Mouse (Mus musculus) limb, embryonic 11.5 days (tissue): ENCODE data around the gene Sfxn4. TPM values are rescaled to one million over a fixed set of nuclear protein-coding genes. Genes with fewer than 3 reads are reported as not detected.

Source experiments
- ATAC-seq: fragments of 200-750 bp; cut with Nextera tagmentation; 2 replicates; pipeline ENCODE4 v1.8.0; 2017; ENCODE audit warnings: low read depth; ENCODE audit not compliant: insufficient number of reproducible peaks, low FRiP score, low TSS enrichment
- DNase-seq: peaks from one replicate; pipeline ENCODE4 v3.0.0-alpha.2; 2015; ENCODE audit warnings: low spot score
- H3K27ac ChIP-seq: fragments of 300-500 bp; sonication (generic); replicated peaks from 2 replicates; pipeline ENCODE4 v1.5.1; 2014; ENCODE audit warnings: low read depth, mild to moderate bottlenecking, low read length
- H3K27me3 ChIP-seq: fragments of 300-500 bp; sonication (generic); 2 replicates; pipeline ENCODE4 v1.6.1; 2014; ENCODE audit warnings: mild to moderate bottlenecking, low read length, mixed read lengths; ENCODE audit not compliant: control insufficient read depth, insufficient read depth
- H3K36me3 ChIP-seq: fragments of 300-500 bp; sonication (generic); 2 replicates; pipeline ENCODE4 v1.6.1; 2014; ENCODE audit warnings: mild to moderate bottlenecking, low read length, moderate library complexity, mixed read lengths; ENCODE audit not compliant: control insufficient read depth, insufficient read depth
- H3K4me1 ChIP-seq: fragments of 300-500 bp; sonication (generic); 2 replicates; pipeline ENCODE4 v1.6.1; 2014; ENCODE audit warnings: low read length, mixed read lengths; ENCODE audit not compliant: control insufficient read depth, insufficient read depth
- H3K4me2 ChIP-seq: fragments of 300-500 bp; sonication (generic); 2 replicates; pipeline ENCODE4 v1.6.1; 2014; ENCODE audit warnings: low read depth, mild to moderate bottlenecking, moderate library complexity; ENCODE audit not compliant: severe bottlenecking
- H3K4me3 ChIP-seq: fragments of 300-500 bp; sonication (generic); 2 replicates; pipeline ENCODE4 v1.5.1; 2014; ENCODE audit warnings: low read depth, low read length
- H3K9ac ChIP-seq: fragments of 300-500 bp; sonication (generic); 2 replicates; pipeline ENCODE4 v1.6.1; 2014; ENCODE audit warnings: mild to moderate bottlenecking, low read length
- H3K9me3 ChIP-seq: fragments of 300-500 bp; sonication (generic); 2 replicates; pipeline ENCODE4 v1.6.1; 2016; ENCODE audit warnings: low read length; ENCODE audit not compliant: control insufficient read depth
- WGBS: fragments of 180-500 bp; shearing (Covaris S2); extraction: QIAGEN DNeasy Blood & Tissue Kit; methylation state at CpG from one replicate; pipeline ENCODE4 v1.1.7; 2014; 5-methylcytosine and 5-hydroxymethylcytosine counted together
- polyA plus RNA-seq: library from polyadenylated mRNA; unstranded; fragments of >200 nt; fragmentation: Nextera tagmentation; extraction: Ambion mirVana; gene quantifications from 2 replicates; pipeline ENCODE4 v1.2.1, GENCODE M21; 2014

The Sfxn4 gene
- polyA plus RNA-seq, 1 experiment from 2014 or later = 14.4 TPM

DNA sequence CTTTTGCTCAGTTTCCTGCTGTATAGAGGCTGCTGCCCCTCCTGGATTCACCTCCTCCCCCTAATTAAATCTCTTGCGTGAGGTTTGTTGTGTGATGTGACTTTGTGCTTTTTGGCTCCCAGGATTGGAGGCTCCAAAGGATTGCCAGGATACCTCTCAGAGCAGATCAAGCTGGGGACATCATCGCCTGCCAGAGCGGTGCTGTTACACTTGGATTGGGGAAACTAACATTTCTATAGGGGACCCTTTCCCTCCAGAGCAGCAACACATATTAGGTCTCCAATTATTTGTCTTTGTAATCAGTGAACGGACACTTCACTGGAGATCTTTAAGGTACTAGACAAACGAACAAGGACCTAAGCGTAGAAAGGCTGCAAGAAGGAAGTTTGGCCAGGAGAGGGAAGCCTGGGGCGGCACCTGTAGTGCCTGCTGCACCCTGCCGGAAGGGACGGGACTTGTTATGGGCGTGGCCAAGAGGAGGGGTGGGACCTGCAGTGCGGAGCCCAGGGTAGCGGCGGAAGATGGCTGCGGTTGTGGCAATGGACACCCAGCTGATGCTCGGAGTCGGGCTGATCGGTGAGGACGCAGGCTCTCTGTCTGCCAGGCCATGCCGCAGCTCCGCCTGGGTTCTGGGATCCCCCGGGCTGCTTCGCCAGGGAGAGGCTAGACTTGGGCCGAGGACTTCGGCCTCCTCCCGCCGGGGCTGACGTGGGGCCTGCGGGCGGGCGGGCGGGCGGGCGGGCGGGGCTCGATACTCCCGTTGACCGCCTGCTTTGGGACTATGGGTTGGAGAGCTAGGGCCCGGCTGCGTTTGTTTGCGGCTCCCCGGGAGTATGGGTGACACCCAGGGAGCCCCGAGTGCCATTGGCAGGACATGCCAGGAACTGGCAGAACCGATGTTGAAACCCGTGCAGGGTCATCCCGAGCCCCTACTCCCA is 49.9 kb downstream of the Sfxn4 start, which contains the start of gene Fam45a:
TSS of gene Fam45a (plus strand) at position 488 of the 938 bp plus-strand sequence.
- Histone ChIP-seq H3K27me3 (no peaks in the 10 kb centered on the region), H3K9me3 (no peaks in the 10 kb centered on the region), H3K9ac (peak within 1 kb of the TSS; percentile 76), H3K4me1 (peaks cover 3% of the 10 kb centered on the region; the same call in 1 of the 2 replicates), H3K36me3 (no peaks in the 10 kb centered on the region), H3K27ac (no peak within 1 kb of the TSS; the same call in 1 of the 2 replicates), H3K4me2 (peak within 1 kb of the TSS; percentile 61), H3K4me3 (peak within 1 kb of the TSS; percentile 86)
- WGBS = 4% methylated on average over 33 of the region's 45 CpGs
- DNase-seq (peak; percentile 93), ATAC-seq (peak; percentile 99)

DNA sequence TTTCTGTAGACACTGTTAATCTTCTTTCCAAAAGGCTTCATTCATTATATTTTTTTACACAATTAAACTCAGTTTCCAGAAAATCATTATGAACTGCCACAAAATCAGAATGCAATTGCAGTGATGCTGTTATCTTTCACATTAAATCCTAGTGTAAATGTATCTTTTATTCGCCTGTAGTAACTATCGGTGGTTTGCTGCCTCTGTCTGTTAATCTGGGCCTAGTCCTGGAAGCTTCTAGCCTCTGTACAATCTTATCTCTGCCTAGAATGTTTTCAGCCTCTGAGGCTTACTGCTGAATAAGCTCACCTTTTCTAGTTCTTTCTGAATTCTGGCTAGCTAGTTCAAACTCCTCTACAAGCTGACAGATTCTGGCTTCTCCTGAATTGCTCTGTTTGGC is 51.4 kb downstream of the Sfxn4 start:
- no peak for ATAC-seq

DNA sequence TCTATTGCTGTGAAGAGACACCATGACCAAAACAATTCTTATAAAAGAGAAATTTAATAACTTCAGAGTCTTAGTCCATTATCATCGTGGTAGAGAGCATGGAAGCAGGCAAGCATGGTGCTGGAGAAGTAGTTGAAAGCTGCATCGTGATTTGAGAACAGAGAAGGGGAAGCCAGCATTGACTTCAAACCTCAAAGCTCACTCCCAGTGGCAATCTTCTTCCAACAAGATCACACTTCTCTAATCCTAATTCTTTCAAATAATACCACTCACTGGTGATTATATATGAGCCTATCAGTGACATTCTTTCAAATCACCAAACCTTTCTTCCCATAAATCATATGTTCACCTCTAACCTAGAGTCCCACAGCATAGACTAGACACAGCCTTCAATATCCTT is 56.4 kb downstream of the Sfxn4 start:
- no peak overlapping the region for H3K27ac ChIP-seq
- H3K9ac ChIP-seq = no peak overlapping the region
- 66% methylated on average over 2 of the region's 2 CpGs for WGBS
- H3K27me3 ChIP-seq = 0 out of 2 replicates have a peak, but pooled peaks cover 2% of the 10 kb centered on the region
- H3K4me1 ChIP-seq = no peaks in the 10 kb centered on the region
- H3K36me3 ChIP-seq = no peaks in the 10 kb centered on the region
- DNase-seq = no peak
- no peak for ATAC-seq
- no peak overlapping the region for H3K4me3 ChIP-seq
- H3K9me3 ChIP-seq = no peaks in the 10 kb centered on the region
- H3K4me2 ChIP-seq = no peak overlapping the region

More for the DNA sequence above, 51.4 kb downstream of the Sfxn4 start:
- DNase-seq = no peak
- 93% methylated on average over 2 of the region's 2 CpGs for WGBS
- Histone ChIP-seq H3K27me3 (no peaks in the 10 kb centered on the region), H3K4me2 (no peak overlapping the region), H3K27ac (no peak overlapping the region), H3K36me3 (no peaks in the 10 kb centered on the region), H3K9me3 (no peaks in the 10 kb centered on the region), H3K4me3 (no peak overlapping the region), H3K4me1 (peaks cover 3% of the 10 kb centered on the region; the same call in 1 of the 2 replicates), H3K9ac (no peak overlapping the region)

DNA sequence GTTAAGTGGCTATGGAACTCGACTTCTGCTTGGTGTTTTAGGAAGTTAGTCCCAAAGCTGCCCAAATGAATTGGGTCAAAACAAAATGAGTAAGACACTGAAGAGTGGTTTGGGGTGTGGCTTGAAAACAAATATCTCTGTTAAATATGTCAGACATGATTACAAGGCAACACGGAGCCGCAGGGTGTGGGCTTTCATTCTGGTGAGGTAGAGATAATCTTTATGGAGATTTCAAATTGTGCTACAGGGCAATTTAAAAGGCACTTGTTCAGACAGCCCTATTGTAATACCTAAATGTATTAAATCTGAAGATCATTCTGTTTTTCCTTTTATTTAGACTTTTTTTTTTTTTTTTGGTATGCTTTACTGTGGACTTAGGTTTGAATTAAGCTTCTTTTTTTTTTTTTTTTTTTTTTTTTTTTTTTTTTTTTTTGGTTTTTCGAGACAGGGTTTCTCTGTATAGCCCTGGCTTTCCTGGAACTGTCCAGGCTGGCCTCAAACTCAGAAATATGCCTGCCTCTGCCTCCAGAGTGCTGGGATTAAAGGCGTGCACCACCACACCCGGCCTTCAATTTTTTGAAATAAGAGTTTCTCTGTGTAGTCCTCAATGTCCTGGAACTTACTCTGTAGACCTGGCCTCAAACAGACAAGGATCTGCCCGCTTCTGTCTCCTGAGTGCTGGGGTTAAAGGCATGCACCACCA is 61.3 kb downstream of the Sfxn4 start:
- 79% methylated on average over 7 of the region's 7 CpGs for WGBS
- Histone ChIP-seq H3K4me1 (no peaks in the 10 kb centered on the region), H3K27ac (no peak overlapping the region), H3K36me3 (no peaks in the 10 kb centered on the region), H3K9me3 (no peaks in the 10 kb centered on the region), H3K27me3 (0 out of 2 replicates have a peak, but pooled peaks cover 2% of the 10 kb centered on the region), H3K4me2 (no peak overlapping the region), H3K4me3 (no peak overlapping the region), H3K9ac (no peak overlapping the region)
- ATAC-seq (no peak), DNase-seq (no peak)

DNA sequence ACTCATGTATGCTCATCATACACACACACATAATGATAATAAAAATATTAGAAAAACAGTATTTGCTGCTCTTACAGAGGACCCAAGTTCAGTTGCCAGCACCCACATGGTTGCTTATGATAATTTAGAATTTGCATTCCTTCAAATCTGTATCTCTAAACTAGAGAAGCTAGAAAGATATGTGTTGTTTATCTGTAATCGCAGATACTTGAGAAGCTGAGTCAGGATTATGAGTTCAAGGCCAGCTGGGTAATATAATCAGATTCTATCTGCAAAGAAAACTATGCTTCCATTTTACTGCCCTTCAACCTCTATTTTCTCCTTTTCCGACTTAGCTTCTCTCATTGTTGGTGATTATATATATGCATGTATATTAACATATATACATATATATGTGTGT is 63.9 kb downstream of the Sfxn4 start:
- no peaks in the 10 kb centered on the region for H3K4me1 ChIP-seq
- no peaks in the 10 kb centered on the region for H3K9me3 ChIP-seq
- H3K4me3 ChIP-seq = no peak overlapping the region
- DNase-seq (no peak), ATAC-seq (no peak)
- WGBS = 86% methylated on average over 2 of the region's 2 CpGs
- no peaks in the 10 kb centered on the region for H3K27me3 ChIP-seq
- H3K9ac ChIP-seq = no peak overlapping the region
- no peak overlapping the region for H3K4me2 ChIP-seq
- no peak overlapping the region for H3K27ac ChIP-seq
- no peaks in the 10 kb centered on the region for H3K36me3 ChIP-seq

DNA sequence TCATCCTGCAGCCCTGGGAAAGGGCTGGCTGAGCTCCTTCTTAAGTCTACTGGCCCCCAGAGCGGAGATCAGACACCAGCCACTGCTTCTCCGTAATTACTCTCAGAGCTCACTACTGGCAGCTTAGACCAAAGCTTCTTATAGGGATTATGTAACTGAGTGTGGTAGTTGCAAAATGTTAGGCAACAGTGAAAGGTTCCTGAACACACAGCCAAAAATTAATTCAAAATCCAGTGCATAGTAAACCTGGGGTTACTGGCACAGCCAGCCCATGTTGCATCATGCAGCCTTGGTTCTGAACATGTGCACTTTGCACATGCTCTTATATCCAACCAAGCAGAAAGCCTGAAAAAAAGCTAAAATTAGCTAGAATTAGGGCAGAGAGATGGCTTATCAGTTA is 66.0 kb downstream of the Sfxn4 start:
- no peaks in the 10 kb centered on the region for H3K4me1 ChIP-seq
- no peak overlapping the region for H3K9ac ChIP-seq
- H3K4me3 ChIP-seq = no peak overlapping the region
- no peak overlapping the region for H3K4me2 ChIP-seq
- 73% methylated on average over 2 of the region's 2 CpGs for WGBS
- ATAC-seq (no peak), DNase-seq (no peak)
- H3K27me3 ChIP-seq = no peaks in the 10 kb centered on the region
- no peaks in the 10 kb centered on the region for H3K9me3 ChIP-seq
- H3K27ac ChIP-seq = no peak overlapping the region
- H3K36me3 ChIP-seq = no peaks in the 10 kb centered on the region

DNA sequence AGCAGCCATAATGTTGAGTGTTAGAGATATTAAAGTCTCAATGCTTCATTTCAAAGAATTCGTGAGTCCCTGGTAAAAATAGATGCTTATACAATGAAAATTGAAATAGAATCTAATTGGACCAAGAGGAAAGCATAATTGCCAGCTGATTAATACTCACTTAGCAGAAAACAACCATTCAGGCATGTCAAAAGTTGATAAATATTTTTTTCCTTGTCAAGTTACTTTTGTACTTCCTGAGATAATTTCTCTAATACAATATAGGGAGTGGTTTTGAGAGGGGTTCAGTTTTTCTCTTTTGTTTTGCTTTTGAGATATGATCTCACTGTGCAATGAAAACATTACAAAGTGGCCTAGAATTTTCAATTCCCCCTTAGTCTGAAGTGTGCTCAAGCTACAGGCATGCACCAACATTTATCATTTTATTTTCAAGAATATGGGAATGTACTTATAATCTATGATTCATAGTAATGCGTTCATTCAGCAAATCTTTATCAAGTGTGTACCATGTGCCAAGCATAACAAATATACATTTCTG is 68.0 kb downstream of the Sfxn4 start:
- 87% methylated on average over 2 of the region's 2 CpGs for WGBS
- no peak overlapping the region for H3K27ac ChIP-seq
- no peaks in the 10 kb centered on the region for H3K4me1 ChIP-seq
- H3K36me3 ChIP-seq = no peaks in the 10 kb centered on the region
- H3K9ac ChIP-seq = no peak overlapping the region
- H3K27me3 ChIP-seq = no peaks in the 10 kb centered on the region
- H3K4me2 ChIP-seq = no peak overlapping the region
- no peak for ATAC-seq
- no peak for DNase-seq
- no peaks in the 10 kb centered on the region for H3K9me3 ChIP-seq
- H3K4me3 ChIP-seq = no peak overlapping the region

DNA sequence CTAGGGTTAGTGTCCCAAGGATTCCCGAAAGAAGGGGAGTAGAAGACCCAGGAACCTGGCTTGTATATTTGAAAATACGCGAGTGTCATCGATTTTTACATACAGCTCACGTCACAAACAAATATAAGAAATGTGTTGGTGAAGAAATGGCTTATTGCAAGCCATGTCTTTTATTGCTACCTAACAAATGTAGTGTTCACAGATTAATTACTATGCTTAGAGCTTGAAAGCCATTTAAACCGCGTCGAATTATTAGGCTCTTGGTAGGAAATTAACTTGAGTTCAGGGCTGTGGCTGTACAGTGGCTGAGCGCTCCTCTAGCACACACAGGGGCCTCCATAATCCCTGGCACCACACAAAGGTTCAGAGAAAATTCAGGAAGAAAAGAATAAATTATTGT is 70.1 kb downstream of the Sfxn4 start:
- Histone ChIP-seq H3K9ac (peak overlapping the region; percentile 100), H3K27ac (peak overlapping the region; percentile 96), H3K27me3 (no peaks in the 10 kb centered on the region), H3K9me3 (no peaks in the 10 kb centered on the region), H3K36me3 (no peaks in the 10 kb centered on the region), H3K4me2 (peak overlapping the region; percentile 47), H3K4me3 (peak overlapping the region; percentile 99), H3K4me1 (peaks cover 3% of the 10 kb centered on the region; the same call in 1 of the 2 replicates)
- no peak for DNase-seq
- 19% methylated on average over 9 of the region's 9 CpGs for WGBS
- ATAC-seq = no peak
